Mouse (Mus musculus): Measurements from ENCODE around the gene Rps6ka5.

DNA sequence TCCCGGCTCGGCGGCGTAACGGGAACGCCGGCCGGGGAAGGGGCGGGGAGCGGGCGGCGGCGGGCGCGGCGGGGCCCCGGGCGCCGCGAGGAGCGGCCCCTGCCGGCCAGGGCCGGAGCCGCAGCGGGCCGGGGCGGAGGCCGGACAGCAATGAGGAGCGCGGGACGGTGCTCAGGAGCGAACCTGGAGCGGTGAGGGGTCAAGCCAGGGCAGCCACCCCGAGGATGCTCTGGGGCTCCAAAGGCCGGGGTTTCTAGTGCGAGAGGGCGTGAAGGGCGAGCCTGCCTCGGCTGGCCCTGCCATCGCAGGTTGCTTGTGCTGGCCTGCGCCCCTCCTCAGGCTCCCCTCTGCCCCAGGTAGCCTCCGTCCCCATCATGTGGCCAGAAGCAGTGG, 206.0 kb downstream of the Rps6ka5 start, which contains the start of gene Ttc7b:
- TF ChIP-seq MAX (IDR thresholded peaks at IDR 0.05; ENCODE audit: low read depth) (no peak), TCF12 (IDR thresholded peaks at IDR 0.05; ENCODE audit: insufficient read depth, poor library complexity, severe bottlenecking) (no peak), TCF3 (IDR thresholded peaks at IDR 0.05; ENCODE audit: insufficient read length, low read depth) (no peak), USF1 (IDR thresholded peaks at IDR 0.05; ENCODE audit: low read depth) (no peak), POLR2A (IDR thresholded peaks at IDR 0.05; ENCODE audit: insufficient read length, low read depth) (no peak), MYOG (IDR thresholded peaks at IDR 0.05; ENCODE audit: control insufficient read depth in 1 of 3, insufficient read depth in 1 of 3, insufficient read length in 2 of 3, low read depth in 2 of 3) (no peak), POLR2AphosphoS2 (IDR thresholded peaks at IDR 0.05; ENCODE audit: insufficient read length, low read depth) (no peak), CEBPB (IDR thresholded peaks at IDR 0.05; ENCODE audit: insufficient read depth, poor library complexity, severe bottlenecking) (no peak), MYOD1 (IDR thresholded peaks at IDR 0.05; ENCODE audit: control insufficient read depth in 1 of 3, insufficient read length in 2 of 3, low read depth in 2 of 3) (no peak), E2F4 (IDR thresholded peaks at IDR 0.05; ENCODE audit: insufficient read depth) (no peak), REST (IDR thresholded peaks at IDR 0.05; ENCODE audit: insufficient read depth, insufficient read length) (no peak), SRF (IDR thresholded peaks at IDR 0.05; ENCODE audit: control insufficient read depth, insufficient read length, low read depth) (no peak)
